Mouse (Mus musculus) erythroid progenitor cell, adult 5-6 weeks (primary cell): Measurements from ENCODE around the gene Crybg2. TPM values are rescaled to one million over a fixed set of nuclear protein-coding genes. Genes with fewer than 3 reads are reported as not detected.

Source experiments
- ATAC-seq: replicated peaks from 2 replicates; pipeline ENCODE4 v1.8.0; 2016; ENCODE audit warnings: moderate number of reproducible peaks, mild to moderate bottlenecking, moderate TSS enrichment, inconsistent platforms; ENCODE audit not compliant: poor library complexity, low FRiP score, severe bottlenecking
- total RNA-seq, 2 experiments: library from RNA; stranded (forward) in 1 of 2; stranded (reverse) in 1 of 2; fragments of 150-400 nt in 1 of 2; fragments of 186-747, 209-891 nt in 1 of 2; gene quantifications; 2 replicates each; pipeline versions ENCODE4 v1.2.3 to v1.2.4; 2015 to 2017; ENCODE audit warnings: low replicate concordance in 2 of 2

The Crybg2 gene
- total RNA-seq, 2 experiments from 2014 or later: 5.0 TPM; not detected in 1

DNA sequence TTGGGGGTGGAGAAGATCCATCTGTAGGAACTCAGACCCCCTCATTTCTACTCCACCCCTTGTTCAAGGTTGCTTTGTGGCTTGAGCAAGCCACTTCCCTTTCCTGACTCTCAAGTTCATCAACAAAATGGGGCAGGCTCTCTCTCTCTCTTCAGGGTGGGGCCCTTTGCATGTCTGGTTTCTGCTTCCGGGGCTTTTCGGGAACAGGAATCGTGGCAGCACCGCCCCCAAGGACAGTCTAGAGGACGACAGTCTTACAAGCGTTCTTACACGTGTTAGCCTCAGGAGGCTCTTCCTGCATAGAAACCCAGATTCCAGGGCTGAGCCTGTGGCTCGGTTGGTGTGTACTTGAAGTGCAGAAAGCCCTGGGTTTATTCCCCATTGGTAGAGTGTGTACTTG lies 56.4 kb downstream of the Crybg2 start:
- ATAC-seq: no peak

DNA sequence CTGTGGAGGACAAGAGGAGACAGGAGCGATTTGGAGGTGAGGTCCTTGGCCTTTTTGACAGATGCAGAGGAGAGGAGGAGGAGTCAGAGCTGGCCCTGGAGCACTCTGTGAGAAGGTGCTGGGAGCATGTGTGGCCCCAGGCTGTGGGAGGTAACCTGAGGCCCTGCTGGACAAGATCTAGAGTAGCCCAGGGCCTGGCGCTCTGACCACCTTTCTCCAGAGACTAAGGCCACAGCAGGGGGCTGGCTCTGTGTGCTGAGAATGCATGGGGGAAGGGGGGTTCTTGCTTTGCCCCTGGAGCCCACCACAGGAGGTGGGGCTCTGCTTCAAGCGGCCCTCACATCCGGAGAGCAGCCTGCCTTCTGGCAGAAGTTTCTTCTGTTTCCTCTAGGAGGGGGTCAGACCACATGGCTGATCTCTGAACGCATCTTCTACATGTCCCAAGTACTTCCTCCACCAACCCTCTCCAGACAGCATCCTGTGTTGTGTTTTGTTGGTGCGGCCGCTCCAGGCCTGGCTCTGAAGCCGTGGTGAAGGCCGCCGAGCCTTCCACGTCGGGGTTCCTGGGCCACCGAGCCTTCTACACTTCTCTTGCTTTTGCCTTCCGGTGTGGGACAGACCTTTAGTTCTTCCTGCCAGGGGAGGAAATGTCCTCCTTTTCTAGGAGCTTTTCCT lies 57.6 kb downstream of the Crybg2 start:
- no peak for ATAC-seq

DNA sequence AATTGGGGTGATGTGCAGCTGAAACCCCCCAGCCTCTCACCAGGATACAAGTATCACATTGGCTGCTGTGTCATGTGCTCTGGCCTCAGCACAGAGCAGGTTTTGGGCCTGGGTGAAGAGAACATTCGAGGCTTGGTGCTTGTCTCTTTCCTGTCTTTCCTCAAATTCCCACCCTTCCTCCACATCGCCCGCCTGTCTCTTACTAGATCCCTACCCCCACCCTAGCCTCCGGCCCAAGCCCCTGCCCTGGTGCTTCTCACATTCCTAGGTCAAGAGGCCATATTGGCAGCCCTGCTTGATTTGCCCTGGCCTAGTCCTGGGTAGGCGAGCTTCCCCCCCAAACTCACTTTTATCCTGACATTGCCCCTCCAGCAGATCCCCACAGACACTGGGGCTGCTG lies 58.4 kb downstream of the Crybg2 start:
- no peak for ATAC-seq

DNA sequence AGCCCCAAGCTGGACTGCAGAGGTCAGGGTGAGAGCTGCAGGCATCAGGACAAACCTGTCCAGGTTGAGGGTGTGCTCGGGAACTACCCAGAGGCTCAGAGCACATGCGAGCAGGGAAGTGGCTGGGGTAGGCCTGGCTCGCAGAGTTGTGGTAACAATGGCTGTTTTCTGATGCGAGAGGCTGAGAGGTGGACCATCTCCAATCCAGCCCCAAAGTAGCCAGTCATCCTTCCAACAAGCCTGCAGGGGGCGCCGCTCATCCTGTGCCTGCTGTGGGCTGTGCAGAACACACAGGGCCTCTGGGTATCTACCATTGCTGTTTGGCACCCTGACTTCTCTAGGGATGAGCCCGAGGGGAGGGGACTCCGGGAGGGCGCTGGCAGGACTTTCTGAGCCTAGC lies 59.0 kb downstream of the Crybg2 start:
- ATAC-seq: no peak

DNA sequence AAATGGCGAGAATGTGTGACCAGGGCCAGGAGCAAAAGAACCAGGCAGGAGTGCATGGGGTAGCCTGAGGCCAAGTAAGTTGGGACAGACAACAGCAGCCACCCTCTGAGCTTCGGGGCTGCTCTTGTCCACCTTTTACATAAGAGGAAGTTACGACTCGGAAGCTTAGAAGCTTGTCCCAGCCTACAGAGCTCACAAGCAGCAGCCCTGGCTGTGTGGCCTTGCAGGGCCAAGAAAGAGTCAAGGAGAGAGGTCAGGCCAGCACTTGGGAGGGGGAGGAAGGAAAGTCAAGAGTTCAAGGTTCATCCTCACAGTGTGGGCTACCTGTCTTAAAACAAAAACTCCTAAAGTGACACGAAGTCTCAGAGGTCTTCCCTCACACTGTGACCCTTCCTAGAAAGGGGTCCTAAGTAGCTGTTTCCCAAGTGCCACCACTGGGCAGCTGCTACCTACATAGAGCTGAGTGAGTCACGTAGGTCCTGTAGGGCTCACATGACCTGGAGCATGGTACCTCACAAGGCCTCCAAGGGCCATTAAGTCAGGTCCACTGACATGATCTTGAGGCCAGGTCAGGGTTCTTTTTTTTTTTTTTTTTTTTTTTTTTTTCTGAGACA lies 59.7 kb downstream of the Crybg2 start:
- no peak for ATAC-seq

DNA sequence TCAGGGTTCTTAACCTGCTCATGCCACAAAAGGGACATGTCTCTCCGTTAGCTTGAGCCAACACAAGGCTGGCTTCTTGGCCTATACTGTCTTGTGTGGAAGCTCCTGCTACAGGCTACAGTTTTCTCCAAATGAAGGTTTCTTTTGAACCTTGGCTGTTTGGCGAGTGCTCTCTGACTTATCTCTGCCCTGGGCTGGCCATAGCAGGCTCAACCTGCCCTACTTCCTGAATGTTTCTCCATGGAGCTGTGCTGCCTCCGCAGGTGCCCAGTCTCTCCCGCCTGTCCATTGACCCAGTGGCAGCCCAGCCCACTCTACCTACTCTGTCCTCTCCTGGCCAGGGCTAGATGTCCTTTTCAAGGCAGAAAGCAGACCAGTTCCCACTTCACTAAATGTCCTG lies 60.3 kb downstream of the Crybg2 start:
- ATAC-seq: no peak

DNA sequence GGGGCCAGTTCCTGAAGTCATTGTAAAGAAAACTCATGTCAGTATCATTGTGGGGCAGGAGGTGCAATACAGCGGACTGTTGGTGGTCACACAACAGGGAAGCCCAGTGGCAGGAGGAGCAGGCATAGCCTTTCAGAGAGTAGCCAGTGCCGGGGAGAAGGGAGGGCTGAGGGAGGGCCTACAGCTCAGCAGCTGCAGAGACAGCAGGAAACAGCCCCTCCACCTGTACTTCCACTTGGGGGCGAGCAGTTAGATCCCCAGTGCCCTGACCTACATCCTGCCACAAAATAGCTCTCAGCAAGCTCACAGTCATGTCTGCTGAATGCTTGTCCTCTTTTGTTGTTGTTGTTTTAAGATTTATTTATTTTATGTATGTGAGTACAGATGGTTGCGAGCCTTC lies 61.0 kb downstream of the Crybg2 start:
- no peak for ATAC-seq

DNA sequence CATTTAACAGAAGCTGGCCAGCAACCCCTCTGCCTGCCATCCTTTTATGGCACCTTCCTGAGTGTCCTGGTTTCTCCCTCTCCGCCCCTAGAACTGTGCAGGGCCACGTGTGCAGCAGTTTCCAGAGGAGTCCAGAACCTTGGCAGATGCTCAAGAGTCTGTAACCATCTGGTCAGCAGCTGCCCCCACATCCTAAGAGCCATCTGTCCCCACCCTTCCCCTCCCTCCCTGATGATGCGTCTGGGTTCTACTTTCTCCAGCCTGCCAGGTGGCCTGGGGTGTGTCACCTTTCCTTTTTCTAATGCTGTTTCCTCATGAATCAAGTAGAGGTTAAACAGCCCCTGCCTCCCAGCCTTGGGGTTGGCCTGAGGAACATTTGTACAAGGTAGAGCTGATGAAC lies 61.7 kb downstream of the Crybg2 start:
- no peak for ATAC-seq

DNA sequence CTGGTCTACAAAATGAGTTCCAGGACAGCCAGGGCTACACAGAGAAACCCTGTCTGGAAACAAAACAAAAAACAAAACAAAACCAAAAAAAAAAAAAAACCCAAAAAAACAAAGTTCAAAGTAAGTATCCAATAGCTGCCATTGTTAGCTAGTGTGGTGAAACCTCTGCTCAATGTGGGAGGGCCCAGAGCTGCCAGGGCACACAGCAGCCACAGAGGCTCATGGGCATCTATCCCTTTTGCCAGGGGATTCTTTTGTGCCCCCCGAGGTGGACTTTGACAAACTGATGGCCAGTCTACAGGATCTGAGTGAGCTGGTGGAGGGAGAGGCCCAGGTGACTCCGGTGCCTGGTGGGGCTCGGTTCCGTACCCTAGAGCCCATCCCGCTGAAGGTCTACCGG lies 62.5 kb downstream of the Crybg2 start:
- no peak for ATAC-seq

DNA sequence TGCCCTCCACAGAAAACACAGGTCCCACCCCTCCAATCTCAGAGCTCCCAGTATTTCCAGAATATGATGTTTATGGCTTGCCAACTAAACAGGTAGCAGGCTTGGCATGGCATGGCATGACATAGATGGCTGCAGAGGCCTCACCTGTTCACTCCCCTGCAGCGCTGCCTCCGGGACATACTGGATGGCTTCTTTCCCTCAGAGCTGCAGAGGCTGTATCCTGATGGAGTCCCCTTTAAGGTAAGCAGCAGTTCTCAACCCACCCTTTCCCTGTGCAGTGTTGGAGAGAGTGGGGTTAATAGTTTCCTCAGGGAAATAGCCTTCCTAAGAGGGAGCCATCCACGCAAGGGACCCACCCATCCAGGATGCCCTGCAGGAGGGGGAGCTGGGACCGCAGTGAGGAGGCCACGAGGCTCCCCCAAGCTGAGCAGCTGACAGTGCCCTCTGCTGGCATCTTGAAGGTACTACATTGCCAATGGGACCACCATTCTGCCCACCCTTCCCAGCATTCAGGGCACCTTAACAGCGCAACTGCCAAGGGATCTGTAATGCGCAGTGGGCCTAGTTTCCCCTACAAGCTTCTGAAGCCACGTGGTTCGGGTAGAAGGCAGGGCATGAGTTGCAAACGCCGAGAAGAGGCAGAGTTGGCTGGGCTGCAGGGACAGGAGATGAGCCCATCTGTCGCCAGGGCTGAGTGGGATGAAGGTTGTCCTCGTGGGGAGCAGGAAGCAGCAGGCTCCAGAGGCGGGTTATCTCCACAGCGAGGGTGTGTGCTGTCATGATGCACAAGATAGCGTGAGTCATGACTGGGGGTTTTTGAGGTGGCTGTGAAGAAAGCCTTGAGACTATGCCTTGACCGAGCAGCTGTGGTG lies 63.3 kb downstream of the Crybg2 start:
- peak; percentile 50 for ATAC-seq

DNA sequence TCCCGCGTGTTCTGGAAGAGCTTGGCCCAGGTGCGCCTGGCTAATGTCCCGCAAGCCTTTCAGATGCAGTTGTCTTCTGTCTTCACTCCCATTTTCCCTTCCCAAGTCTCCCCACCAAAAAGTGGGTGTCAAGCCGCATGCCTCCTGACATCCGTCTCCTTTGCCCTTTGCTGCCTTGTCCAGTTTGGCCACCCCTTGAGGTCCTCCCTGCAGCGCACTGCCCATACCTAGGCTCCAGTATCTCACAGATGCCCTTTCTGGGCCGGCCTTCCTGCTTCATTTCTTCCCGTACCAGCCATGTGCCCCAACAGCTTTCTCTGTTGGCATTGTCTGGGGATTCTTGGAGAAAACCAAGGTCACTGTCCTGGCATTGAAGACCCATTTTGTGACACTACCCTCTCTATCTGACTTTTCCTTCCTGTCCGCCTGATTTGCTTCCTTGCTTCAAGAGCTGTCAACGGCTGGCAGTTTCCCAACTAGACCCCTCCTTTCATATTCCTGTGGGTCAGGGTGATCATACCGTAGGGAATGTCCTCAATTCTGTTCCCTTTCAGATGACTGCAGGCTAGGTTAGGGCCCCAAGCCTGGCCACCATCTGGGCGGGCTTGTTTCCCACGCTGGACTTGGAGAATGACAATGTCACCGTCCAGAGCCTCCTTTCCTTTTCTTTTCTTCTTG lies 64.9 kb downstream of the Crybg2 start:
- ATAC-seq: no peak

DNA sequence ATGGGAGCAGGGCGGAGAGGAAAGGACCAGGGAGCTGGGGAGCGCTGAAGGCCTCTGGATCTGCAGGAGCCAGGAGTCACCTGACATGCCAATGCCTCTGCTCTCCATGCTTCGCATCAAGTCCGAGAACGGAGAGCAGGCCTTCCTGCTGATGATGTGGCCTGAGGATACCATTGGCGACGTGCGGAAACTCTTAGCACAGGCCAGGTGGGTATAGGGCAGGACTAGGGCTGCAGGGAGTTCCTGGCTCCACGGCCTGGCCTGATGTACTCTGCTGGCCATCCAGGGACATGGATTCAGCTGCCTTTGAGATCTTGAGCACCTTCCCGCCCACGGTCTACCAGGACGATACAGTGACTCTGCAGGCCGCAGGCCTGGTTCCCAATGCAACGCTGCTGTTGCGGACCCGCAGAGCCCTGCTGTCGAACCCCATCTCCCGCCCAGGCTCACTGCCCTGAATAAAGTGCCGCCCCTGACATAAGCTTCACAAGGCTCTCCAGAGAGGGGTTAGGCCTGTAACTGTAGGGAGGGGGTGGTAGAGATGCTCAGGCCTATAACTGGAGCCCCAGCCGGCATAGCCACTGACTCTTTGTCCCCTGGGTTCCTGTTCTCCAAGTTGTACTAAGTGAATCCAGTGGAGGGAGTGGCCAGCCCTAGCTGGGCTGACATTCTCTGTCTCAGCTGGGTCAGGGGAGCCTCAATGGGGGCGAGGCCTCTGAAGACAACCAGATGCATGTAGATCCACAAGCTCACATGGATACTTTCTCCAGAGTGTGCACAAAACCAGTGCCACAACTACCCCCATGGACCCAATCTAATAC lies 65.9 kb downstream of the Crybg2 start:
- no peak for ATAC-seq

DNA sequence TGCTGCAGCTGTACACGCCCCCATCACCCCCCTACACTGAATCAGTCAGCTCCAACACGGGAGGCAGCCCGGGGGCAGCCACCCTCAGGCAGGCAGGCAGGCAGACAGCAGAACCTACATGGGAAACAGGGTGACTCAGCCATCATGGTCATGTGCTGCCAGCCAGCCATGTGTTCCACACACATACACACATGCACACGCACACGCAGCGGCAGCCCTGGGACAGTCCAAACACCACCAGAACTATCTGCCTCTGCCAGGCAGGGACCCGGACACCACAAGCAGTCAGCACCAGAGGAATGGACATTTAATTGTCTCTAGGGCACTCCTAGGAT lies 66.5 kb downstream of the Crybg2 start:
- no peak for ATAC-seq

DNA sequence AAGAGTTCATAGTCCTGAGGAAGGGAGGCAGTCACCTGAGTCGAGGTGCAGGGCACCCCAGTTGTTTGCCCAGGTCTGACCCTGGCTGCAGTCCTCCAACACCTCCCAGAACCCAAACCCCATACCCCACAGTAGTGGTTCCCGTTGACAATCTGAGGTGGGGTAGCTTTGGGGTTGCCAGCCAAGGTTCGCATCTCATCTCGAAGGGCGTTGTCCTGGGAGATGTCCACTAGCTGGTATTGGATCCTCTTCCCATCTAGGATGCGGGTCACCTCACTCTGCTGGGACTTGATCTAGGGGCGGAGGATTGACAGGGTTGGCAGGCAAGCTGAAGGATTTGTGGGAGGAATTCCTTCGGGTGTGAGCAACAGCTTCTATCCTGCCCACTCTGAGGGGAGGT lies 67.2 kb downstream of the Crybg2 start:
- ATAC-seq: no peak

DNA sequence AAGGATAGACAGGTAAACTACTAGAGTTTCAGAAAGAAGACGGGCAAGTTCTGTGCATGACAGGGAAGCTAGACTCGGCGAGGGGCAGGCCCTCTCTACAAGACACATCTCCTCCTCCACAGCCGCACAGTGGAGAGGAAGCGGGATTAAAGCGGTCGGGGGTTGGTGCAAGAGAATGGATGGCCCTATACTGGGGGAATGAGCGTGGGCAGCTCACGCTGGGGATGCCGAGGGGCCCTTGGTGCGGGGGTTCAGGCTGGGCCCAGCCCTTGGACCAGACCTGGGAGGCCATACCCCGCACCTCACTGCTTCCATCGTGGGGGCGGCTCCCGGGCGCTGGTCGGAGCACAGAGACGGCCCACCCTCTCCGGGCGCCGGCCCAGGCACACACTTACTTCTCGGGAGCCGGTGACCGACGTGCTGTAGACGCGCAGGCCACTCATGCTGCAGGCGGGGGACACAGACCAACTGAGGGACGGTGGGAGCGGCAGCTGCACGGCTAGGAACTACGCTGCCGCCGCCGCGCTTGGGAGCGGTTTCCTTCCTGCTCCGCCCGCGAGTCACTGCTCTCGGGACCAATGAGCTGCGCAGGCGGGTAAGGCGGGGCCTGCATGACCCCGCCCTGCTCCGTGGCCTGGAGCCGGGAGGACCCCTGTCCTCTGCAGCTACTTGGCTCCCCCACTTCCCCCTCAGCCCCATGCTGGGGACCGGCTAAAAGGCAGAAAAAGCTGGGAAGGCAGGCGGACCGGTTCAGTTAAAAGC lies 67.8 kb downstream of the Crybg2 start, which contains the start of gene Sh3bgrl3:
Sh3bgrl3 (minus strand) TSS at position 569 of the 762 bp plus-strand sequence.
- peak; percentile 84 for ATAC-seq

DNA sequence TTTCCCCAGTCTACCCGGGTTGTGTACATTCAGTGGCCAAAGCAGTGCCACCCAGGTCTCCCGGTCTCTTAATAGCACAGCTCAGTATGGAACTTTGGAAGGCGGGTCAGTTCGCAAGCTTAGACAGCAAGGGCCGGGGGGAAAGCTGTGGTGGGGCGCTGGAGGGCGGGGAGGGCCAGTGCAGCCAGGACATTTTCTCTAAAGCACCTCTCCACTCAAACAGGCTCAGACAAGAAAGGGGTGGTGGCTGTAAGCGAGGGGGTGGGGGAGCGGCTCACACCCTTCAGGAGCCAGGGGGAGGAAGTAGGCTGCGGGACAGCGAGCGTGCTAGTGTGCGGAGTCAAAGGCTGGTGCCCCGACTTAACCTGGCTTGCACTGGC lies 68.4 kb downstream of the Crybg2 start:
- ATAC-seq: peak; percentile 18; the same call in 1 of the 2 replicates

DNA sequence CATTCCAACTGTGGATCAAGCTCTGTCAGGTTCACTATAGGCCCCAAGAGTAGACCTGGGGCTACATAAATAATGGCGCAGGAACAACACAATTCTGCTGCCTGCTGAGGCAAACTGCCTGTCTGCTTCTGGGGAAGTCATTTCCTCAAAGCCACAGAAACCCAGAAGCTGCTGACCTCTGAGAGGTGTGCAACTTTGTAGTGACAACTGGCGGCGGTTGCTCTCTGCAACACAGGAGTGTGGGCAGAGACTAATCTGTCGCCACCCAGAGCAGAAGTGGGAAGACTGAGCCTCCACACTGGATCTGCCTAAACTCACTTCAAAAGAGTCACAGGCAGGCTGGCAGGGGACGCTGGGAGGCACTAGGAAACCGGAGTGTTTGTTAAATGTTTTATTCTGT lies 68.9 kb downstream of the Crybg2 start:
- no peak for ATAC-seq

DNA sequence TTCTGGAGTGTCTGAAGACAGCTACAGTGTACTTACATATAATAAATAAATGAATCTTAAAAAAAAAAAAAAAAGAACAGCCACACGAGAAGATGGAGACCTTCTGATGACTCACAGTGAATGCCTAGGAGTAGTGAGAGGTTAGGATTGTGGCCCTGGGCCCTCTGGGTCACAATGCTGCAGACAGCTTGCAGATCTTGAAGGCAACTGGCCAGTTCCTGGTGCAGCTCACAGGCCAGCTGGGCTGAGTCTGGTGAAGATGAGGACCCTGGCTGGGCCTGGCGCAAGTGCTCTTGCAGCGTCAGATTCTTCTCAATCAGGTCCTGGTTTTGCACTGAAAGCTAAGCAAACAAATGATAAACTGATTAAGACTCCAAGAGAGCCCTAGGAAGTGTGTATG lies 71.5 kb downstream of the Crybg2 start:
- ATAC-seq: no peak

DNA sequence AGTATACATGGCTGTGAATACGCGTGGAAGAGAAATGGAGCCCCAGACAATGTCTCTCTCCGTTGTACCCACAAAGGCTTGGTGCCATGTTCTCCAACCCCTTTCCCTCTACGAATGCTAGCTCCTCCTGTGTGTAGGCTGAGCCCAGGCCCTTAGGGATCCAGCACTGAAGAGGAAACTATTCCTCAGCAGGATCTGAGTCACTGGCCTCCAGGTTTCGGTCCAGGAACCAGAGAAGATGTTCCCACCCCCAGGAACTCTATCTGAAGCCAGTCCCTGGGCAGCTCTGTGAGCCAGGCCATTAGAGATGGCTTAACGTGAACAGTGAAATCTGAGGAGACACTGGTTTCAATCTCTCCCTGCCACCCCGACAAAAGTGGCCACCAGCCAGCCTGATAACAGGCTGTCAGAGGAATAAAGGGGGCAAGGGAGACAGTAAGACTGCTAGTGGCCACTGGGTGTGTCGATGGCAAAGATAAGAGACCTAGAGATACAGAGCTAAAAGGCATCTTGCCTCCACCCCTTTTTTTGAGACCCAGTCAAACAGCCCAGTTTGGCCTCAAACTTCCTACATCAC lies 72.0 kb downstream of the Crybg2 start:
- ATAC-seq: no peak
